Mouse (Mus musculus) myocyte (in vitro differentiated cells): ENCODE measurements around the gene Cd19. TPM values are rescaled to one million over a fixed set of nuclear protein-coding genes. Genes with fewer than 3 reads are reported as not detected.

Experiments
- H3K27me3 ChIP-seq: one replicate; pipeline ENCODE4 v1.6.1; 2011; ENCODE audit not compliant: control insufficient read depth, insufficient read depth, insufficient read length
- H3K36me3 ChIP-seq: one replicate; pipeline ENCODE4 v1.6.1; 2011; ENCODE audit not compliant: control insufficient read depth, insufficient read depth
- H3K4me2 ChIP-seq: one replicate; pipeline ENCODE4 v1.6.1; 2011; ENCODE audit warnings: low read depth, control low read depth
- H3K4me3 ChIP-seq: one replicate; pipeline ENCODE4 v1.5.1; 2011; ENCODE audit warnings: mild to moderate bottlenecking, control low read depth, moderate library complexity
- H3K79me2 ChIP-seq: one replicate; pipeline ENCODE4 v1.6.1; 2011; ENCODE audit not compliant: control insufficient read depth, insufficient read depth
- H3ac ChIP-seq: one replicate; pipeline ENCODE4 v1.6.1; 2011; ENCODE audit not compliant: control insufficient read depth, insufficient read length
- CEBPB ChIP-seq: IDR thresholded peaks from 2 replicates; pipeline ENCODE4 v1.6.1; 2011; ENCODE audit warnings: mild to moderate bottlenecking, moderate library complexity; ENCODE audit not compliant: poor library complexity, insufficient read depth, severe bottlenecking
- E2F4 ChIP-seq: IDR thresholded peaks from one replicate; pipeline ENCODE4 v1.6.1; 2011; ENCODE audit warnings: mild to moderate bottlenecking, control low read depth, moderate library complexity; ENCODE audit not compliant: insufficient read depth
- MAX ChIP-seq: IDR thresholded peaks from one replicate; pipeline ENCODE4 v1.6.1; 2011; ENCODE audit warnings: low read depth, mild to moderate bottlenecking, control low read depth
- MYOD1 ChIP-seq, 3 experiments: IDR thresholded peaks; one replicate each; pipeline ENCODE4 v1.6.1; 2011; ENCODE audit warnings: control low read depth in 2 of 3, low read depth in 2 of 3, mild to moderate bottlenecking in 2 of 3, moderate library complexity in 1 of 3; ENCODE audit not compliant: insufficient read length in 2 of 3, control insufficient read depth in 1 of 3
- MYOG ChIP-seq, 3 experiments: IDR thresholded peaks; one replicate each; pipeline ENCODE4 v1.6.1; 2011; ENCODE audit warnings: control low read depth in 2 of 3, low read depth in 2 of 3, mild to moderate bottlenecking in 2 of 3; ENCODE audit not compliant: insufficient read length in 2 of 3, control insufficient read depth in 1 of 3, insufficient read depth in 1 of 3
- POLR2A ChIP-seq: IDR thresholded peaks from one replicate; pipeline ENCODE4 v1.6.1; 2011; ENCODE audit warnings: low read depth, mild to moderate bottlenecking, control low read depth, moderate library complexity; ENCODE audit not compliant: insufficient read length
- POLR2AphosphoS2 ChIP-seq: IDR thresholded peaks from one replicate; pipeline ENCODE4 v1.6.1; 2011; ENCODE audit warnings: low read depth, control low read depth; ENCODE audit not compliant: insufficient read length
- REST ChIP-seq: IDR thresholded peaks from one replicate; pipeline ENCODE4 v1.6.1; 2011; ENCODE audit warnings: mild to moderate bottlenecking, control low read depth, moderate library complexity; ENCODE audit not compliant: insufficient read depth, insufficient read length
- SRF ChIP-seq: IDR thresholded peaks from one replicate; pipeline ENCODE4 v1.6.1; 2011; ENCODE audit warnings: low read depth; ENCODE audit not compliant: control insufficient read depth, insufficient read length
- TCF12 ChIP-seq: IDR thresholded peaks from one replicate; pipeline ENCODE4 v1.6.1; 2011; ENCODE audit warnings: mild to moderate bottlenecking, control low read depth; ENCODE audit not compliant: poor library complexity, insufficient read depth, severe bottlenecking
- TCF3 ChIP-seq: IDR thresholded peaks from one replicate; pipeline ENCODE4 v1.6.1; 2011; ENCODE audit warnings: low read depth, control low read depth; ENCODE audit not compliant: insufficient read length
- USF1 ChIP-seq: IDR thresholded peaks from one replicate; pipeline ENCODE4 v1.6.1; 2011; ENCODE audit warnings: low read depth, mild to moderate bottlenecking, control low read depth, moderate library complexity
- polyA plus RNA-seq: library from polyadenylated mRNA; unstranded; fragments of >200 nt; fragmentation: generic; extraction: Trizol; gene quantifications from one replicate; pipeline ENCODE4 v1.2.1, GENCODE M21; 2012; ENCODE audit warnings: missing spikeins

Cd19 gene
- polyA plus RNA-seq, 1 experiment: 0.01 TPM

DNA sequence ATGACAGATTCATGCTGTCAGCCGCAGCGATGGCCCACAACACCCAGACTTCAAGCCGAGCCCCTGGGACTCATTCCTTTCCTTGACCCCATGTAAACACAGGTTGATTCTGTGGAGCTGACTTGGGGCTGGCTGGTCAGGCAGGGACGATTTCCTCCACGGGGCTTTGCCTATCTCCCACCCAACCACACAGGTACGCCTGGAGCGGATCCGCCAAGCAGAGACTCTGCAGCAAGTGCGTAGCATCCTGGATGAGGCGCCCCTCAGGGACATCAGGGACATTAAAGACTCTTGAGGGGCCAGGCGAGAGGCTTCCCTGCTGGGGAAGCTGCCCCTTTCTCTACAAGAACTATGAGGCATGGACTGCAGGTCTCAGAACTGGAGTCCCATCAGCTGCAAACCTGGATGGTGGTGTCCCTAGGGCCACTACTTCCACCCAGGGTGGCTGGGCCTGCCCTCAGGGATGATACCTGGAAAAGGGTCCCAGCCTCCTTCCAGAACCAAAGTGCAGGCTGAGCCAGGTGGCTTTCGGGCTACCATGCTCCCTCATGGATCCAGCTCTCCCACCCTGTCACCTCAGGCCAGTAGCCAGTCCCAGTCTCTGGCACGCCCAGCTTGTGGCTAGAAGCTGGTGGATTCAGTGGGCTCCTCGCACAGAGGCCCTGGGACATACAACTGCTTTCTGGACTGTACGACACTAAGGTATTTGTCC is 30.6 kb upstream of the Cd19 start:
- no peak for TF ChIP-seq REST
- TF ChIP-seq TCF3: no peak
- no peak for TF ChIP-seq POLR2A
- no peak for TF ChIP-seq MAX
- TF ChIP-seq POLR2AphosphoS2: peak; percentile 61
- no peak for TF ChIP-seq USF1
- peaks cover 28% of the 10 kb centered on the region for H3K36me3 ChIP-seq
- H3ac ChIP-seq: no peak overlapping the region
- H3K4me2 ChIP-seq: no peak overlapping the region
- H3K79me2 ChIP-seq: no peaks in the 10 kb centered on the region
- H3K4me3 ChIP-seq: no peak overlapping the region
- H3K27me3 ChIP-seq: no peaks in the 10 kb centered on the region

DNA sequence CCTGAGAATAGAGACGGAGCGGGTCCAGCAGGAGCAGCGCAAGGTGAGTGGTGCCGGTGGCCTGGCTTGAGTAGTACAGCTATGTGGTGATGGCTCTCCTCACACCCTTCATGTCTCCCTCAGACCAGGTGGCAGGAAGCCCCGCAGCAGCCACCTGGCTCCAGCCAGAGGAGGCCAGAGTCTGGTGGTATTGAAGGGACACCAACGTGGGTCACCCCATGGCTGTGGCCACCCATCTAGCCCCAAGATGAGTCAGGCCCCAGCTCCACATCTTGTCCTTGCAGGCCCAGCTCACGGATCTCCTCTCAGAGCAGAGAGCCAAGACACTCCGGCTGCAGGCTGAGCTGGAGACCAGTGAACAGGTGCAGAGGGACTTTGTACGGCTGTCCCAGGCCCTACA is 29.8 kb upstream of the Cd19 start:
- Histone ChIP-seq H3K4me2 (no peak overlapping the region), H3K4me3 (no peak overlapping the region), H3K79me2 (no peaks in the 10 kb centered on the region), H3K27me3 (no peaks in the 10 kb centered on the region), H3K36me3 (peaks cover 26% of the 10 kb centered on the region), H3ac (no peak overlapping the region)
- TF ChIP-seq MYOD1 (IDR thresholded peaks at IDR 0.05; ENCODE audit: control insufficient read depth in 1 of 3, insufficient read length in 2 of 3, low read depth in 2 of 3): no peak
- peak; percentile 38 for TF ChIP-seq POLR2A

GRCm38 (mm10) chr7:126443997-126444396 is 29.3 kb upstream of the Cd19 start:
- Histone ChIP-seq H3ac (no peak overlapping the region), H3K27me3 (no peaks in the 10 kb centered on the region), H3K79me2 (no peaks in the 10 kb centered on the region), H3K4me3 (no peak overlapping the region), H3K36me3 (peaks cover 24% of the 10 kb centered on the region), H3K4me2 (no peak overlapping the region)
- TF ChIP-seq POLR2AphosphoS2 (no peak), MYOD1 (IDR thresholded peaks at IDR 0.05; ENCODE audit: control insufficient read depth in 1 of 3, insufficient read length in 2 of 3, low read depth in 2 of 3) (no peak), E2F4 (no peak), MYOG (IDR thresholded peaks at IDR 0.05; ENCODE audit: control insufficient read depth in 1 of 3, insufficient read depth in 1 of 3, insufficient read length in 2 of 3, low read depth in 2 of 3) (no peak), REST (no peak), POLR2A (no peak), USF1 (no peak), TCF3 (no peak), CEBPB (no peak), MAX (no peak), SRF (no peak), TCF12 (no peak)

GRCm38 (mm10) chr7:126440134-126440533 is 25.4 kb upstream of the Cd19 start:
- Histone ChIP-seq H3K4me3 (no peak overlapping the region), H3K79me2 (no peaks in the 10 kb centered on the region), H3K27me3 (no peaks in the 10 kb centered on the region), H3ac (no peak overlapping the region), H3K36me3 (peaks cover 13% of the 10 kb centered on the region), H3K4me2 (no peak overlapping the region)
- no peak for TF ChIP-seq CEBPB
- TF ChIP-seq POLR2A: no peak
- no peak for TF ChIP-seq MYOG (IDR thresholded peaks at IDR 0.05; ENCODE audit: control insufficient read depth in 1 of 3, insufficient read depth in 1 of 3, insufficient read length in 2 of 3, low read depth in 2 of 3)
- TF ChIP-seq MAX: no peak
- TF ChIP-seq MYOD1 (IDR thresholded peaks at IDR 0.05; ENCODE audit: control insufficient read depth in 1 of 3, insufficient read length in 2 of 3, low read depth in 2 of 3): no peak
- TF ChIP-seq REST: no peak
- no peak for TF ChIP-seq TCF3
- TF ChIP-seq E2F4: no peak
- TF ChIP-seq USF1: no peak
- TF ChIP-seq SRF: no peak
- TF ChIP-seq TCF12: no peak

DNA sequence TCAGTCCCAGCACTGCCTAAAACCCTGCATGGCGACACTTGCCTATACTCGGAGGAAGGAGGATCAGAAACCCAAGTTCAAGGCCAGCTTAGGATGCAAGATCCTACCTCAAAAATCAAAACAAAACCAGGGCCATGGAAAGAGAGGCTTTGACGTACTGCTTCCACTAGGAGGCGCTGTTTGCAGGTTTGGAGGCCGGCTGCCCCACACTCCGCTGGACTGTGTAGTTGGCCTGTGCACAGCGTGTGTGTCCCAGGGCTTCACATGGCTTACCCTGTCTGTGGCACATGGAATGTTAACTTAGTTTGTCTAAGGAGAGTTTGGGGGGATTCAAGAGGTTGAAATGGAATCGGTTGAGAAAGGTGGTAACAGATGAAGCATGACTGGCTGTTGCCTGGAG is 22.2 kb upstream of the Cd19 start:
- Histone ChIP-seq H3ac (no peak overlapping the region), H3K4me3 (no peak overlapping the region), H3K27me3 (no peaks in the 10 kb centered on the region), H3K79me2 (no peaks in the 10 kb centered on the region), H3K4me2 (peak overlapping the region; percentile 24), H3K36me3 (peaks cover 7% of the 10 kb centered on the region)
- TF ChIP-seq CEBPB (no peak), TCF3 (no peak), POLR2A (no peak), POLR2AphosphoS2 (no peak), REST (no peak), TCF12 (no peak), USF1 (no peak), MYOD1 (IDR thresholded peaks at IDR 0.05; ENCODE audit: control insufficient read depth in 1 of 3, insufficient read length in 2 of 3, low read depth in 2 of 3) (no peak), MAX (no peak), SRF (no peak), E2F4 (no peak), MYOG (IDR thresholded peaks at IDR 0.05; ENCODE audit: control insufficient read depth in 1 of 3, insufficient read depth in 1 of 3, insufficient read length in 2 of 3, low read depth in 2 of 3) (no peak)
